Mouse (Mus musculus) liver, embryonic 14.5 days (tissue): ENCODE measurements around the gene Egfem1.

Source experiments
- CTCF ChIP-seq: IDR thresholded peaks from 2 replicates; pipeline ENCODE4 v1.5.1; 2016; ENCODE audit warnings: antibody characterized with exemption, low read depth, control low read depth
- EP300 ChIP-seq: IDR thresholded peaks from 2 replicates; pipeline ENCODE4 v1.6.1; 2016; ENCODE audit warnings: antibody characterized with exemption, low read depth

GRCm38 (mm10) chr3:29706816-29707215 lies 625.0 kb downstream of the Egfem1 start:
- TF ChIP-seq CTCF, result no peak
- no peak for TF ChIP-seq EP300
